Mouse (Mus musculus) erythroblast, embryonic 14.5 days (primary cell): Measurements from ENCODE around the gene Ccdc144b.

Experiments
- GATA1 ChIP-seq: IDR thresholded peaks from 2 replicates; pipeline ENCODE4 v1.6.1; 2012; ENCODE audit warnings: low read length, inconsistent platforms, mixed read lengths
- TAL1 ChIP-seq: IDR thresholded peaks from 3 replicates; pipeline ENCODE4 v1.6.1; 2012; ENCODE audit warnings: low read length, inconsistent platforms, mixed read lengths

DNA sequence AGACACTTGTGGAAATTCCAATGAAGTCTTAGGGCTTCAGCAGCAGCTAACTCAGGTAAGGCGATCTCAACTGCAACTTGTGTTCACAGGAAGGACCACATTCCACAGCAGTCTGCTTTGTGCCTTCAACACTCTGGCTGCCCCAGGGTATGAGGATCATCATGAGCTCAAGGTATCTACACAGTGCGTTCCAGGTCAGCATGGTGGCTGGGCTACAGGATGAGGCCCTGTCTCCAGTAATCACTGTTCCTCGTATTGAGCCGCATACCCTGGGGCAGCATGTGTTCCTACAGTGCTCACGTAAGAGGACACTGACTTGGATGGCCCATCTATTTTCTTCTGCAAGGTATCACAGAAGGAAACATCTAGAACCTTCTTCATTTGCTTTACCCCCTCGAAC lies 65.3 kb downstream of the Ccdc144b start:
- TF ChIP-seq TAL1 = no peak
- TF ChIP-seq GATA1 = no peak
